Mouse (Mus musculus): ENCODE measurements around the gene Unc45a.

GRCm38 (mm10) chr7:80357156-80357555, 16.4 kb upstream of the Unc45a start:
- TF ChIP-seq POLR2A (IDR thresholded peaks at IDR 0.05; ENCODE audit: borderline replicate concordance, control insufficient read depth, low read depth, low read length) (no peak), CTCF (IDR thresholded peaks at IDR 0.05; ENCODE audit: control insufficient read depth, insufficient read depth, low read length) (no peak)
